Comparison of ENCODE assay signal across 9 mouse cellular contexts in genomic region chr19:53773937-53774640, GRCm38 (mm10).
DNase-seq lines count a peak whose midpoint lies in the region; ATAC-seq lines count a peak whose summit lies in the region.
"Had no signal": no experiment of that assay in that cellular context is flagged by ENCODE, and none has a peak within 500 bp of the region (broad histone marks: within the 10 kb centered on the region; RNA-seq: fewer than 3 reads in every experiment).

No protein-coding gene starts in this region.

- no peaks in the 10 kb centered on the region for H3K9me3 ChIP-seq in neural tube, embryonic 14.5 days (ENCODE audit: control insufficient read depth, low read length)
- no peaks in the 10 kb centered on the region for H3K9me3 ChIP-seq in forebrain, embryonic 13.5 days (replicated peaks)
- no peaks in the 10 kb centered on the region for H3K9me3 ChIP-seq in midbrain, embryonic 15.5 days
- H3K9me3 ChIP-seq: limb, embryonic 15.5 days had no signal

- H3K27me3 ChIP-seq in neural tube, embryonic 14.5 days (ENCODE audit: control insufficient read depth, insufficient read depth, low read length) = no peaks in the 10 kb centered on the region
- no peaks in the 10 kb centered on the region for H3K27me3 ChIP-seq in forebrain, embryonic 13.5 days
- no peaks in the 10 kb centered on the region for H3K27me3 ChIP-seq in midbrain, embryonic 15.5 days (replicated peaks)
- H3K27me3 ChIP-seq: limb, embryonic 15.5 days had no signal

- H3K36me3 ChIP-seq in neural tube, embryonic 14.5 days (ENCODE audit: control insufficient read depth, insufficient read depth, low read length) = no peaks in the 10 kb centered on the region
- no peaks in the 10 kb centered on the region for H3K36me3 ChIP-seq in forebrain, embryonic 13.5 days (ENCODE audit: poor library complexity, severe bottlenecking)
- H3K36me3 ChIP-seq in midbrain, embryonic 15.5 days (replicated peaks) = no peaks in the 10 kb centered on the region
- H3K36me3 ChIP-seq: limb, embryonic 15.5 days had no signal

- intact Hi-C loops in heart, postnatal 10 days (cut with DNase I) = loop anchor here (5.0 kb wide), 1 partner anchor 128 kb away; no protein-coding TSS in a partner anchor

- H3K27ac ChIP-seq in neural tube, embryonic 14.5 days (ENCODE audit: low read depth, low read length) = no peak overlapping the region
- H3K27ac ChIP-seq in forebrain, embryonic 13.5 days = peak overlapping the region; percentile 40; the same call in 1 of the 2 replicates
- no peak overlapping the region for H3K27ac ChIP-seq in midbrain, embryonic 15.5 days
- H3K27ac ChIP-seq: limb, embryonic 15.5 days had no signal

- peak; percentile 66; the same call in 1 of the 2 replicates for ATAC-seq in neural tube, embryonic 14.5 days (ENCODE audit: low read depth)
- ATAC-seq in forebrain, embryonic 13.5 days = peak; percentile 82
- 0 out of 2 replicates have a peak, but pooled peaks have one; percentile 54 for ATAC-seq in midbrain, embryonic 15.5 days (replicated peaks)

- H3K4me3 ChIP-seq in neural tube, embryonic 14.5 days (ENCODE audit: low read depth, low read length) = no peak overlapping the region
- no peak overlapping the region for H3K4me3 ChIP-seq in forebrain, embryonic 13.5 days
- no peak overlapping the region for H3K4me3 ChIP-seq in midbrain, embryonic 15.5 days
- H3K4me3 ChIP-seq: limb, embryonic 15.5 days had no signal

- no peak overlapping the region for H3K9ac ChIP-seq in neural tube, embryonic 14.5 days (replicated peaks; ENCODE audit: low read depth, low read length)
- H3K9ac ChIP-seq in forebrain, embryonic 13.5 days = no peak overlapping the region
- H3K9ac ChIP-seq in midbrain, embryonic 15.5 days = no peak overlapping the region
- H3K9ac ChIP-seq: limb, embryonic 15.5 days had no signal

- no peak overlapping the region for H3K4me2 ChIP-seq in neural tube, embryonic 14.5 days (ENCODE audit: low read depth, low read length)
- H3K4me2 ChIP-seq in forebrain, embryonic 13.5 days = no peak overlapping the region
- no peak overlapping the region for H3K4me2 ChIP-seq in midbrain, embryonic 15.5 days
- H3K4me2 ChIP-seq: limb, embryonic 15.5 days had no signal

- no peaks in the 10 kb centered on the region for H3K4me1 ChIP-seq in neural tube, embryonic 14.5 days (ENCODE audit: control insufficient read depth, insufficient read depth, low read length)
- peaks cover 16% of the 10 kb centered on the region; the same call in 1 of the 2 replicates for H3K4me1 ChIP-seq in forebrain, embryonic 13.5 days
- H3K4me1 ChIP-seq in midbrain, embryonic 15.5 days = 0 out of 2 replicates have a peak, but pooled peaks cover 5% of the 10 kb centered on the region

- 54% methylated on average over 11 of the region's 11 CpGs for WGBS in neural tube, embryonic 14.5 days
- 44% methylated on average over 11 of the region's 11 CpGs for WGBS in forebrain, embryonic 13.5 days
- WGBS in midbrain, embryonic 15.5 days = 52% methylated on average over 11 of the region's 11 CpGs

- DNase-seq in neural tube, embryonic 10.5 days (ENCODE audit: extremely low spot score, low spot score) = no peak
- DNase-seq in heart, postnatal 10 days = peak; percentile 89 to 90
- peak; percentile 89 to 90 for DNase-seq in kidney, postnatal 25 days
- DNase-seq in B cell, adult 2 months = no peak
- no peak for DNase-seq in layer of hippocampus, adult 8-10 months (ENCODE audit: low spot score in 2 of 2)

Comparison
In these comparisons a context has a peak if more than half of its experiments do, and no peak if none do; other contexts are left out.
1. DNase-seq: peak in heart, postnatal 10 days (2 of 2) and kidney, postnatal 25 days (2 of 2); none in neural tube, embryonic 10.5 days (single experiment), B cell, adult 2 months (0 of 2) and layer of hippocampus, adult 8-10 months (0 of 2).
2. Peak in every context shown above with its lines, with median percentiles within 50 percentile points of each other: ATAC-seq.